Mouse (Mus musculus) ES-Bruce4 (cell line): Measurements from ENCODE around the gene Slc32a1.

ENCODE experiments used
- CTCF ChIP-seq: IDR thresholded peaks from one replicate; pipeline ENCODE4 v1.8.1; 2011; ENCODE audit warnings: low read depth, low read length
- EP300 ChIP-seq: IDR thresholded peaks from 2 replicates; pipeline ENCODE4 v1.6.1; 2011; ENCODE audit warnings: low read depth, low read length; ENCODE audit not compliant: insufficient read depth

GRCm38 (mm10) chr2:158659346-158659745 lies 48.8 kb downstream of the Slc32a1 start:
- TF ChIP-seq CTCF = no peak
- no peak for TF ChIP-seq EP300
